Mouse (Mus musculus) heart, adult 11 months (tissue): ENCODE results near the gene Calm3.
"Not testable (repeated sequence)": the region's sequence is repeated elsewhere in the genome, so short reads cannot be mapped to it uniquely, and the experiment has no call there.

Source experiments
- DNase-seq: peaks from one replicate; pipeline ENCODE4 v3.0.0; 2022

Calm3 gene

GRCm38 (mm10) chr7:16924037-16924834, at the start of gene Calm3:
Calm3 (minus strand) TSS chr7:16924114.
- DNase-seq, result peak; percentile 100

- no peak for DNase-seq
These were observed 47.2 kb upstream of the Calm3 start for GRCm38 (mm10) chr7:16971160-16971559.

GRCm38 (mm10) chr7:16968414-16968813, 44.5 kb upstream of the Calm3 start:
- no peak for DNase-seq

- DNase-seq, result no peak
These were observed 37.8 kb upstream of the Calm3 start for GRCm38 (mm10) chr7:16961678-16962077.

GRCm38 (mm10) chr7:16959539-16960187, 35.7 kb upstream of the Calm3 start, which contains the start of gene Pnmal1:
Pnmal1 (plus strand) TSS chr7:16959679.
- no peak for DNase-seq

- DNase-seq, result no peak
These were observed 32.7 kb upstream of the Calm3 start for GRCm38 (mm10) chr7:16956410-16957265.

- DNase-seq, result no peak
These were observed 31.8 kb upstream of the Calm3 start for GRCm38 (mm10) chr7:16955712-16956111.

GRCm38 (mm10) chr7:16953776-16954175, 29.9 kb upstream of the Calm3 start:
- DNase-seq, result not testable (repeated sequence)

- DNase-seq, result peak; percentile 97
These were observed 27.1 kb upstream of the Calm3 start for GRCm38 (mm10) chr7:16950861-16951635.

GRCm38 (mm10) chr7:16949908-16950841, 26.3 kb upstream of the Calm3 start:
- peak; percentile 93 for DNase-seq

GRCm38 (mm10) chr7:16948923-16949458, 25.1 kb upstream of the Calm3 start:
- DNase-seq, result no peak

GRCm38 (mm10) chr7:16947959-16948361, 24.0 kb upstream of the Calm3 start:
- DNase-seq, result peak; percentile 96

GRCm38 (mm10) chr7:16947349-16947895, 23.5 kb upstream of the Calm3 start:
- peak; percentile 93 for DNase-seq

- peak; percentile 91 for DNase-seq
These were observed 22.8 kb upstream of the Calm3 start for GRCm38 (mm10) chr7:16946441-16947348.

- peak; percentile 90 for DNase-seq
These were observed 21.5 kb upstream of the Calm3 start for GRCm38 (mm10) chr7:16945419-16945818.

GRCm38 (mm10) chr7:16944808-16945315, 20.9 kb upstream of the Calm3 start:
- DNase-seq, result no peak

GRCm38 (mm10) chr7:16944061-16944807, 20.3 kb upstream of the Calm3 start, which contains the start of gene Pnmal2:
Pnmal2 (plus strand) TSS chr7:16944682.
- DNase-seq, result peak; percentile 99

- DNase-seq, result no peak
These were observed 18.9 kb upstream of the Calm3 start for GRCm38 (mm10) chr7:16942861-16943260.
